Mouse (Mus musculus): ENCODE data around the gene Wdr73.

Wdr73 gene

DNA sequence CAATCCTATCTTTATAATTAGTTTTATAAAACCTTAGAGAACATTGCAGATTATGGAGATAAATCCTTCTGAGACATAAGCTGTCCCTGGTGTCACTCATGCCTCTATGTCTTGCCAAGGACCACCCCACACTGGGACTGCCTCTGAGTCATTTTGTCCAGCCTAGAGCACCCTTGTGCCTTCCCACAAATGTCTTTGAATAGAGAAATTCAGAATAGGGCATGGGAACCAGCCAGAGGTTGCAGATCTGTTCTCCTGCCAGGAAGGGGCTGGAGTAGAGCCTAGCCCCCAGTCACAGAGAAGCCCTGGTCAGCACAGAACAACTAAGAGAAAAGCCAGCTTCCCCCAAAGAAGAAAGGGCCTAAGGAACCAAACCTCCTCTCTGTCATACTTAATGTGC is 45.8 kb downstream of the Wdr73 start:
- DNase-seq (ENCODE audit: low spot score in 2 of 2) = no peak

DNA sequence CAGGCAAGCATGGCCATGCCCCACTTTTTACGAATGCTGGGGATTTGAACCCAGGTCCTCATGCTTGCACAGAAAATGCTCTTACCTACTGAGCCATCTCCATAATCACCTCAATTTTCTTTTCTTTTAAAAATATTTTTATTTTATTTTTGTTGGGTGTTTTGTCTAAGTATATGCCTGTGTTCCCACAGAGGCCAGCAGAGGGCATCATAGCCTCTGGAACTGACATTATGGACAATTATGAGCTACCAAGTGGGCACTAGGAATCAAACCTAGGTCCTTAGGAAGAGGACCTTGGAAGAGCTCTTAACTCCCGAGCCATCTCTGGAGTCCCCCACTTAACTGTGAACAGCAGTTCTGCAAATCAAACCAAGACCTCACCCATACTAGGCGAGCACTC is 47.9 kb downstream of the Wdr73 start:
- DNase-seq (ENCODE audit: low spot score in 2 of 2) = no peak

DNA sequence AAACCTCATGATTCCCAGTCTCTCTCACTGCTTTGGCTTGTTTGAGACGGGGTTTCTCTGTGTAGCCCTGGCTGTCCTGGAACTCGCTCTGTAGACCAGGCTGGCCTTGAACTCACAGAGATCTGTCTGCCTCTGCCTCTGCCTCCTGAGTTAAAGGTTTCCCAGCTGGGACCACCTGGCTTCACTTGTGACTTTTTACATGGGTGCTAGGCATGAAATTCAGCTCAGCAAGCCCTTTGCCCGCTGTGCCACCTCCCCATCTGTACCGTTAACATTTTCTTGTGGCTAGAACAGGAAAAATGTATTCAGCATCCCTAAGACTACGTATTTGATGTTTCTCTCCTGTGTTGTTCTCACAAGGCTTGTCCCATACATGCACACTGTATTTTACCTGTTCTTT is 50.5 kb downstream of the Wdr73 start:
- no peak for DNase-seq (ENCODE audit: low spot score in 2 of 2)

DNA sequence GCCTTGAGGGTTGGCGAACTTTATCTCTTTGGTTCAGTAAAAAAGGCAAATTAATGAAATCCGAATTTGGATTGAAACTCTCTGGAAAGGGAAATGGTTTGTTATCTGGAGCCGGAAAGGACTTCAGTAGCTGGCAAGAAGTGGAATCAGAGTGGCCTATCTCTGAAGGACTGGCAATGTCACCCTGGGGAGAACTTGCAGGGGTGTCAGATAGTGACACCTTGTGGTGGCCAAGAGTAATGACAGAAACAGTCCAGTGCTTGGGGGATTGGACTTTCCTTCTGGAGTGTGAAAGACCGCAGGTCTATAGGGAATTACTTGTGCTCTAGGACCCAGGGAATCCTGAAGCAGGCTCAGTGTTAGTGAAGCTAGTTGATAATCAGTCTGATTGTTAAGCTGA is 51.4 kb downstream of the Wdr73 start:
- DNase-seq (ENCODE audit: low spot score in 2 of 2) = peak in 1 of 2 experiments; percentile 40

DNA sequence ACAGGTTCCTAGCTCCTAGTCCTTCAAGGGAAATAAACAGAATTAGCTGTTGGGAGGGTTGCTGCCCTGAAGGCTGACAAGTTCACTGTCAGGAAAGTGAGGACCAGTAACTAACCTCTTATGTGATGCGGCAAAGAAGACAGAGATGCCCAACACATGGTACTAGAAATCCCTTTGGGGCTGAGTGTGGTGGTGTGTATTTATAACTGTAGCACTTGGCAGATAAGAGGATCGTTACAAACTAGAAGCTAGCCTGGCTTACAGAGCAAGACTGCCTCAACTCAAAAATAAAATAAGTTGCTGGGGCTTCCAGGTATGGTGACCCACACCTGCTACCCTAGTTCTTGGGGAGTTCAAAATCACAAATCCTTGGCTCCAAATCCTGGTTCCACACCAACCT is 51.8 kb downstream of the Wdr73 start:
- DNase-seq (ENCODE audit: low spot score in 2 of 2) = no peak

DNA sequence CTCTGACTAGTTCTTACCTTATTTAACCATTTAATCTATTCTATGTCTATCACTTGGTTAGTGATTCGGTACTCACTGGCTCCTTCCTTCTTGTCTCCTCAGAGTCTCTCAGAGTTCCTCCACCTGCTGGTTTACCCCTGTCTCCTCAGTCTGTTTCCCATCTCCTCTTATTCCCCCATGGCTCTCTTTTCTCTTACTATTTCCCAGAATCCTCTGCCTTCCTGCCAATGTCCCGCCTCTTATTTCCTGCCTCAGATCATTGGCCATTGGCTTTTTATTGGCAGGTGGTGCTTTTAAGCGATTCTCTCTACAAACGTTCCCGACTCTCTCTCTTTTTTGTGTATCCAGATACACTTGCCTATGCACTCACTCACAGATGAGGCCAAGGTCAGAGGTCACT is 54.4 kb downstream of the Wdr73 start:
- no peak for DNase-seq (ENCODE audit: low spot score in 2 of 2)

DNA sequence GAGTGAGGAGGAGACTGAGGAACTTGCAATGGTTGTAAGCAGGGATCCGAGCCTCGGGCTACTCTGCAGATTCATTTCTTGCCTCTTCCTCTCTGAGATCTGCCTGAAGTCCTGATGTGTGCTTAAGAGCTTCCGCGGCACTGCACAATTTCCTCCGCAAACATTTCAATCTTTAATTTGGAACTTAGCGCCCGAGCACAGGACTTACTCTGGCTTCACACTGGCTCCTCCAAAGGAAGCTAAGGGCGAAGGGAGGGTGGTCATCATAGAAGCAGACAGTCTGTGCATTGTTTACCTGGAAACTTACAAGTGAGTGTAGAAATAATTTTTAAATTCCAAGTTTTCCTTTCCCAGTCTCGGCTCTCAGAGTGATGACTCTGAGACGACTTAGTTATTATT is 54.8 kb downstream of the Wdr73 start:
- no peak for DNase-seq (ENCODE audit: low spot score in 2 of 2)

DNA sequence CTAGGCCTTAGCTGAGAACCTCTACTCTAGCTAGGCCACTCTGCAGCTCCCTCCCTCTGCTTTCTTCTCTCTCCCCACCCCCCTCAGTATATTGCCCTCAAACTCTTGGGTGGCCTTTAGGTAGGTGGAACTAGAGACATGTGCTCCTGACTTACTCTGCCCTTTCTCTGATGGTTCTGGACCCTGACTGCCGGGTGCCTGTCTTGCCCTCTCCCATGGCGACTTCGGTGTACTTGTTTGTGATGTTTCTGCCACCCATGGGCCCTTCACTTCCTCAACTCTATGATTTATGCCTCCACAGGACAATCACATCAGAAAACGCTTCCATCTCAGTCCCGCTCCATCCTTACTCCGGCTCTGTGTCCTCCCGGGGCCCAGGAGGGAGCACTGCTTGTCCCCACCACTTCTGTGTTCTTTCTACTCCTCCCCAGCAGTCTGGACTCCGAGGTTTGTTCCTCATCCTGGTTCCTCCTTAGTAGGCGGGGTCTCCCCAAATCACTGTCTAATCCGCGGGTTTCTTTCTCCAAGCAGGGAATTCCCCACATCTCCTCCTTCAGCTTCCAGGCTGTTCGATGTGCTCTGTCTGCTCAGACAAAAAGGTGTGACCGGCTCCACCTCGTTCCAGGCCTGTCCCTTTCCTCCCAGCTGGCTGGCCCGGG is 55.3 kb downstream of the Wdr73 start:
- DNase-seq (ENCODE audit: low spot score in 2 of 2) = no peak

DNA sequence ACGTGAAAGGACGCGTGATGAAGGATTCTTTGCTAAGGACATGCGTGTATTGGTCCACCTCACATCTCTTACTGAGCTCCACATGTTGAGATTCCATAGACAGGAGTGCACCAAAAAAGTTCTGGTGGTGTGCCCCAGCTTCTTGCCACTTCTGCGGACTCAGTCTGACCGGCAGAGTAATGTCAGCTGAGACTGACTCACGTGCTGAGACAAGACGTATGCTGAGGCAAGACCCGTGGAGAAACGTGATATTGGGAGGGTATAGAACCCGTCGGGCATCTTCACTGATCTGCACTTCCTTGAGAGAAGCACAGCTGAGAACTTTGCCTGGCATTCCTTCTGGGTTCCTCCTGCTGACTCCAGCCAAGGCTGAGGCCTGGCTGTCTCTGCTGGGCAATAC is 56.4 kb downstream of the Wdr73 start:
- no peak for DNase-seq (ENCODE audit: low spot score in 2 of 2)

DNA sequence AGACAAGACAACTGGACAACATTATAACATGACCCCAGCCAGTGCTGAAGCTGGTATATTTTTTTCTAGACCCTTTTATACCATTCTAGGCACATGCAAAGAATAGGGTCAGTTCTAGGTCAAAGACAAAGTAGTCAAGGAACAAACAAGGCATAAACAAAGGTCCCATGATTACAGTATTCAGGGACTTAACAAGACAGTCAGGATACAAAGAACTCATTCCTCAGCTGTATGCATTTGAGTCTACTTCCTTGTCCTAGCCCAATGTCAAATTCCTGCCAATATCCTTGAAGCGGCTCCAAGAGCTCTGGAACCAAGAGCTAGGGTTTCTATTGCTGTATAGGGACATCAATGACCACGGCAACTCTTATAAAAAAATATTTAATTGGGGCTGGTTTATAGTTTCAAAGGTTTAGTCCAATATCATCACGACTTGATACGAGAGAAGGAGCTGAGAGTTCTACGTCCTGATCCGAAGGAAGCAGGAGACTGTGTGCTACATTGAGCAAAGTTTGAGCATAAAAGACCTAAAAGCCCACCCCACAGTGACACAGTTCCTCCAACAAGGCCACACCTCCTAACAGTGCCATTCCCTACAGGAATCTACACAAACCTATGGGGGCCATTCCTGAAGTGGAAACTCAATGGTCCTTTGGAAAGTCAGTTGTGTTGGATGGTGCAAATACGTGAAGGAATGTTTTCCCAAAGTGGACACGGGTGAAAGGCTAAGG is 57.0 kb downstream of the Wdr73 start:
- DNase-seq (ENCODE audit: low spot score in 2 of 2) = no peak

DNA sequence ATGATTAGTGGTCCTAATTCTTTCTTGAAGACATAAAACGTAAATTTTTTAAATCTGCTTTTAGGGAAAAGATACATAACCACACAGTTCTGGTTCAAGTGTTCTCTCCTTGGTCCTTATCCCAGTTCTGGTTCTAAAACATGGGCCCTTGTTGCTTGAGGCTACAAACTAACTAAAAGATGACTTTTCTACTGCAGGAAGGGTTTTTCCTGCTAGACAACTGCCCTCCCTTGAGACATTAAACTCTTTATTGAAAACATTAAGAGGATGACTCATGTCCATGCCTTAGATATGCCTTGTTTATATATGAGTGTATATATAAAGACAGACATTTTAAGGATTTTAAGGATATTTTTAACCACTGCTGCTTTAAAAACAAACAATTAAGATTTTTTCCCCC is 57.9 kb downstream of the Wdr73 start:
- no peak for DNase-seq (ENCODE audit: low spot score in 2 of 2)

DNA sequence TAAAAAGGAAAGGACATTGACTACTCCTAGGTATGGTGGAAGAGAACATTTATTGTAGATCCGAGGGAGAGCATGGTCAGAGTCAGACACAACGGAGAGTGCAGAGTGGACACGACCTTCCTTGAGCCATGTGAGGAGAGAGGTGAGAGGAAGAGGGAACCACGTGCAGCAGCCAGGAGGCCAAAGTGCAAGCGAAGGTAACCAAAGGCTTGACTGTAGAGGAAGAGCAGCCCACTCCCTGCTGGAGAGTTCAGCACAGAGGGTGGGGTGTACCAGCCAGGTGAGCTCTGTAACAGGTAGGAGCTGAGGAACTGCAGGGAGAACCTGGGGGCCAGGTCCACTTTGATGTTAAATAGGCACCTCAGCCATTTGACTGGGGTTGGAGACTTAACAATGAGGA is 58.9 kb downstream of the Wdr73 start:
- DNase-seq (ENCODE audit: low spot score in 2 of 2) = no peak

DNA sequence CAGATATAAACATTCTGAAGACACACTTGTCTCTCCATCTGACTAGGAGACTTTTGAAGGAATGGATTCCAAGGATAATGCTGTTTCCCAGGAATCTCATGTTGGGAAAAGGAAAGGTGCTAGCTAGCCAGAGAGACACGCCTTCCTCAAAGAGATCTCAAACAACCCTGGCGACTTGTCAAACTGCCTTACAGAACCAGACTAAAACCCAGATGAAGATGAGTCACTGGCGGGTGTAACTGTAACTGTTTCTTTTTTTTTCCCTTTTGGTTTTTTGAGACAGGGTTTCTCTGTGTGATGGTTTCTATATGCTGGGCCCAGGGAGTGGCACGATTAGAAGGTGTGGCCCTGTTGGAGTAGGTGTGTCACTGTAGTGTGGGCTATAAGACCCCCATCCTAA is 60.1 kb downstream of the Wdr73 start:
- peak; percentile 47 to 52 for DNase-seq (ENCODE audit: low spot score in 2 of 2)
